Mouse (Mus musculus) central nervous system, embryonic 18 days (tissue): ENCODE results near the gene Exosc10. TPM values are rescaled to one million over a fixed set of nuclear protein-coding genes. Genes with fewer than 3 reads are reported as not detected.

Experiments
- polyA plus RNA-seq: library from polyadenylated mRNA; depleted of rRNA; stranded (reverse); fragments of >200 nt; gene quantifications from 2 replicates; pipeline ENCODE4 v1.2.3, GENCODE M21; 2012; rRNA removed

Gene Exosc10
- 62.4 and 64.4 TPM in 2 replicates for polyA plus RNA-seq

DNA sequence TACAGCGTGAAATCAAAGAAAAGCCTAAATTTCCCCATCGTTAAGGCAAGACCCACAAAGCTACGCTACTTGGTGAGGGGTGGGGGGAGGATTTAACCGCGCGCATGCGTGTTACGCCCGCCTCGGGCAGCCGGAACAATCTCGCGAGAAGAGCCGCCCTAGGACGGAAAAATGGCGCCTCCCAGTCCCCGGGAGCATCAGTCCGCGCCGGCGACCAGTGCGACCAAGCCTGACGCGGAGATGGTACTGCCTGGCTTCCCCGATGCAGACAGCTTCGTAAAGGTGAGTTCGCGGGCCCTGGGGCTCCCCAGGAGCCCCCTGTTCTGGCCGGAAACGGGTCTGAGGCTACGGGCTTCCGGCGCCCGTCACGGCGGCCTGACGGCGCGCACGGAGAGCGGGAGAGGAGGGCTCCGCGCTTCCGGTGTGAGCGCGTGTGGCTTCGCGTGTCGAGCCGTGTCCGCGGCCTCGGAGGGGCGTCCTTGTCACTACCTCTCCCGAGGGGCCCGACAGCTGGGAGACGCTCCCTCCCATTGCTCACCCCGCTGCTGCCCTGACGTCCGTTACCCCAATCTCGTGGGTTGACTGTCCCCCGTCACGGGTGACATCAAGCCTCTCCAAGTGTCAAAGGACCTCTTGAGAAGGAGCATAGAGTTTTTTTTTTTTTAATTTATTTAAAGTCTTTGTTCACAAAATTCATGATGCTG, at the start of gene Exosc10:
Exosc10 (plus strand) TSS at position 133 of the 704 bp plus-strand sequence.

DNA sequence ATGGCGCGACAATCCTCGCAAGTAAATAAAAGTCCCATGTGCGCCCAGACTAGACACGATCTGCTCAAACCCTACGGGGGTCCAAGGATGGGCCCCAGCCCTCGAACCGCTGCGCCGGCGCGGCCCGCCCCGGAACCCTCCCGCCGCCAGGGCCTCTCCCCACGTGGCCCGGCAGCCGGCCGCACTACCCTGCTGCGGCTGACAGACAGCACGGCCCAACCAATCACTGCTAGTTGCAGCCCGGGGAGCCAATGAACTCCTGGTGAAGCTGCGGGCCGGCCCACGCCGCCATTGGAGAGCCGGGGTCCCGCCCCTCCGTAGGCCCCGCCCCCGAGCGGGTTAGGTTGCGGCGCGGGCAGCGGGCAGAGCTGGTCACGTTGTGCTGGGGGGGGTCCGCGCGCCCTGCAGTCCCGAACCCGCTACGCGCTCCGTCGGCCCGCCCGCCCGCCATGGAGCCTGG, 33.0 kb downstream of the Exosc10 start, which contains the start of gene Srm:
Srm (plus strand) TSS at position 333 of the 460 bp plus-strand sequence.

DNA sequence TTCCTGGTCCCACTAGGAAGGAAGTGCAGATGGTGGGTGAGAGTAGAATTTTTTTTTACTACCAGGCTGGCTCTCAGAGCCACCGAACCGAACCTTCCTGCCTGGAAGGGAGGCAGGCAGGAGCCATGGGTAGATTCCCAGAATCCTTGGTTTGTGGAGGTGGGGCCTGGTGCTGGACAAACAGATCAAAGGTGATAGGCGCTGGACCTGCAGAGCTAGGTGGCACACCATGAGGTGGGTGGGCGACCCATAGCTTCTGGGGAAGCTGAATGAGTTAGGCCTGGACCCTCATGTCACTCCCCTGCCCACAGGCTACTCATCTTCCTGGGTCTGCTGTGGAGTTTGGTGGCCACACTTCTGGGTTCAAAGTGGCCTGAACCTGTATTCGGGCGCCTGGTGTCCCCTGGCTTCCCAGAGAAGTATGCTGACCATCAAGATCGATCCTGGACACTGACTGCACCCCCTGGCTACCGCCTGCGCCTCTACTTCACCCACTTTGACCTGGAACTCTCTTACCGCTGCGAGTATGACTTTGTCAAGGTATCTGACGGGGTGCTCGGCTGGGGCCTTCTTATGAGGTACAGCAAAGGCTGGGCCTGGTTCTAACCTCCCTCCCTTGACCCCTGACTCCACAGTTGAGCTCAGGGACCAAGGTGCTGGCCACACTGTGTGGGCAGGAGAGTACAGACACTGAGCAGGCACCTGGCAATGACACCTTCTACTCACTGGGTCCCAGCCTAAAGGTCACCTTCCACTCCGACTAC, 44.3 kb downstream of the Exosc10 start, which contains the start of gene Masp2:
Masp2 (plus strand) TSS at position 198 of the 764 bp plus-strand sequence.

DNA sequence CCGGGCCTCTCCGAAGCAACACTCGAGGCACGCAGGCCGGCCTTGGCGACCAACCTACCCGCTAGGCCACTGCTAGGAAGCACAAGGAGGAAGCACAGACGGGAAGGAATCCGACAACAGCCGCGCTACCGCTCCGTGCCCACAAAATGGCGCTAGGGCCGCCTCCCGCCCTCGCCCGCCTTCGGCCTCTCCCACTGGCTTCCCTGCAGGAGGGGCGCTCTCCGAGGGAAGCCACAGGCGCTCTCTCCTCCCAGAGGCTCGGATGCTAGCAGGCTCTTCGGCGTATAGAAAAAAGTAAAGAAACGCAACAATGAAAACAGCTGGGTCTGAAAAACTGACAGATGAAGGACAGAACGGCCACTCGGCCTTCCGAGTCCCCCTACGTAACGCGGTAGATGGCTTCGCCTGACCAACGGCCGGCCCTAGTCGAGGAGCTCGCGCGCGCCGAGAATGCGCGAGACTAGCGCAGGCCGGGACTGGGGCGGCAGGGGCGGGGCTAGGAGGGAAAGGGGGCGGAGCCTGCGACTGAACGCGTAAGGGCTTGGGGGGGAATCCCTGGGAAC, 68.5 kb downstream of the Exosc10 start, which contains the start of gene Tardbp:
Tardbp (minus strand) TSS at position 397 of the 563 bp plus-strand sequence.

Other genes starting within 250 kb of the Exosc10 start
- 12.3 and 12.4 TPM in 2 replicates for gene Ubiad1, start 113.7 kb upstream of the Exosc10 start, polyA plus RNA-seq
- gene Mtor, start 109.8 kb upstream of the Exosc10 start, polyA plus RNA-seq = 28.3 and 29.1 TPM in 2 replicates
- 0.17 and 0.23 TPM in 2 replicates for gene Angptl7, start 58.0 kb upstream of the Exosc10 start, polyA plus RNA-seq
- gene Srm, start 33.1 kb downstream of the Exosc10 start, polyA plus RNA-seq = 109 and 120 TPM in 2 replicates
- gene Masp2, start 44.1 kb downstream of the Exosc10 start, polyA plus RNA-seq = 2.0 and 2.4 TPM in 2 replicates
- gene Tardbp, start 68.6 kb downstream of the Exosc10 start, polyA plus RNA-seq = 449 and 471 TPM in 2 replicates
- not detected in 2 replicates for gene Gm572, start 84.9 kb downstream of the Exosc10 start, polyA plus RNA-seq
- gene Casz1, start 246.0 kb downstream of the Exosc10 start, polyA plus RNA-seq = 2.0 and 2.1 TPM in 2 replicates